Mouse (Mus musculus): ENCODE results near the gene Cd109. TPM values are rescaled to one million over a fixed set of nuclear protein-coding genes. Genes with fewer than 3 reads are reported as not detected.

The Cd109 gene
- polyA plus RNA-seq, 1 experiment: 5.3 TPM

GRCm38 (mm10) chr9:78619285-78619684 lies 3.9 kb downstream of the Cd109 start:
- Histone ChIP-seq H3K27me3 (ENCODE audit: control insufficient read depth, insufficient read depth, insufficient read length) (no peaks in the 10 kb centered on the region), H3K4me2 (ENCODE audit: low read depth) (no peak overlapping the region)

GRCm38 (mm10) chr9:78623301-78623747 lies 8.0 kb downstream of the Cd109 start:
- Histone ChIP-seq H3ac (ENCODE audit: control insufficient read depth, insufficient read length) (no peak overlapping the region), H3K36me3 (ENCODE audit: control insufficient read depth, insufficient read depth) (no peaks in the 10 kb centered on the region), H3K4me2 (ENCODE audit: low read depth) (peak overlapping the region; percentile 95), H3K27me3 (ENCODE audit: control insufficient read depth, insufficient read depth, insufficient read length) (no peaks in the 10 kb centered on the region), H3K4me3 (no peak overlapping the region), H3K79me2 (ENCODE audit: control insufficient read depth, insufficient read depth) (no peaks in the 10 kb centered on the region)
- TF ChIP-seq USF1 (IDR thresholded peaks at IDR 0.05; ENCODE audit: low read depth): no peak
- TF ChIP-seq REST (IDR thresholded peaks at IDR 0.05; ENCODE audit: insufficient read depth, insufficient read length): no peak
- TF ChIP-seq CEBPB (IDR thresholded peaks at IDR 0.05; ENCODE audit: insufficient read depth, poor library complexity, severe bottlenecking): no peak
- TF ChIP-seq MAX (IDR thresholded peaks at IDR 0.05; ENCODE audit: low read depth): peak; percentile 49
- no peak for TF ChIP-seq E2F4 (IDR thresholded peaks at IDR 0.05; ENCODE audit: insufficient read depth)

More at GRCm38 (mm10) chr9:78619285-78619684, 3.9 kb downstream of the Cd109 start:
- no peak overlapping the region for H3K4me3 ChIP-seq
- no peak for TF ChIP-seq MAX (IDR thresholded peaks at IDR 0.05; ENCODE audit: low read depth)
- TF ChIP-seq REST (IDR thresholded peaks at IDR 0.05; ENCODE audit: insufficient read depth, insufficient read length): no peak
- TF ChIP-seq USF1 (IDR thresholded peaks at IDR 0.05; ENCODE audit: low read depth): no peak
- no peak for TF ChIP-seq MYOD1 (IDR thresholded peaks at IDR 0.05; ENCODE audit: control insufficient read depth in 1 of 3, insufficient read length in 2 of 3, low read depth in 2 of 3)
- no peak for TF ChIP-seq CEBPB (IDR thresholded peaks at IDR 0.05; ENCODE audit: insufficient read depth, poor library complexity, severe bottlenecking)
- TF ChIP-seq POLR2AphosphoS2 (IDR thresholded peaks at IDR 0.05; ENCODE audit: insufficient read length, low read depth): no peak
- no peak for TF ChIP-seq TCF3 (IDR thresholded peaks at IDR 0.05; ENCODE audit: insufficient read length, low read depth)
- no peak for TF ChIP-seq SRF (IDR thresholded peaks at IDR 0.05; ENCODE audit: control insufficient read depth, insufficient read length, low read depth)
- TF ChIP-seq MYOG (IDR thresholded peaks at IDR 0.05; ENCODE audit: control insufficient read depth in 1 of 3, insufficient read depth in 1 of 3, insufficient read length in 2 of 3, low read depth in 2 of 3): no peak
- TF ChIP-seq POLR2A (IDR thresholded peaks at IDR 0.05; ENCODE audit: insufficient read length, low read depth): no peak
- no peak for TF ChIP-seq TCF12 (IDR thresholded peaks at IDR 0.05; ENCODE audit: insufficient read depth, poor library complexity, severe bottlenecking)
- TF ChIP-seq E2F4 (IDR thresholded peaks at IDR 0.05; ENCODE audit: insufficient read depth): no peak
- H3K36me3 ChIP-seq (ENCODE audit: control insufficient read depth, insufficient read depth): no peaks in the 10 kb centered on the region
- H3ac ChIP-seq (ENCODE audit: control insufficient read depth, insufficient read length): no peak overlapping the region
- no peaks in the 10 kb centered on the region for H3K79me2 ChIP-seq (ENCODE audit: control insufficient read depth, insufficient read depth)

- Histone ChIP-seq H3K4me3 (no peak overlapping the region), H3K4me2 (ENCODE audit: low read depth) (no peak overlapping the region), H3K79me2 (ENCODE audit: control insufficient read depth, insufficient read depth) (no peaks in the 10 kb centered on the region), H3K36me3 (ENCODE audit: control insufficient read depth, insufficient read depth) (no peaks in the 10 kb centered on the region), H3K27me3 (ENCODE audit: control insufficient read depth, insufficient read depth, insufficient read length) (no peaks in the 10 kb centered on the region), H3ac (ENCODE audit: control insufficient read depth, insufficient read length) (no peak overlapping the region)
- no peak for TF ChIP-seq MYOD1 (IDR thresholded peaks at IDR 0.05; ENCODE audit: control insufficient read depth in 1 of 3, insufficient read length in 2 of 3, low read depth in 2 of 3)
- TF ChIP-seq USF1 (IDR thresholded peaks at IDR 0.05; ENCODE audit: low read depth): no peak
- no peak for TF ChIP-seq MYOG (IDR thresholded peaks at IDR 0.05; ENCODE audit: control insufficient read depth in 1 of 3, insufficient read depth in 1 of 3, insufficient read length in 2 of 3, low read depth in 2 of 3)
- no peak for TF ChIP-seq E2F4 (IDR thresholded peaks at IDR 0.05; ENCODE audit: insufficient read depth)
- no peak for TF ChIP-seq POLR2AphosphoS2 (IDR thresholded peaks at IDR 0.05; ENCODE audit: insufficient read length, low read depth)
- no peak for TF ChIP-seq POLR2A (IDR thresholded peaks at IDR 0.05; ENCODE audit: insufficient read length, low read depth)
- no peak for TF ChIP-seq SRF (IDR thresholded peaks at IDR 0.05; ENCODE audit: control insufficient read depth, insufficient read length, low read depth)
- no peak for TF ChIP-seq TCF12 (IDR thresholded peaks at IDR 0.05; ENCODE audit: insufficient read depth, poor library complexity, severe bottlenecking)
- TF ChIP-seq CEBPB (IDR thresholded peaks at IDR 0.05; ENCODE audit: insufficient read depth, poor library complexity, severe bottlenecking): no peak
- TF ChIP-seq TCF3 (IDR thresholded peaks at IDR 0.05; ENCODE audit: insufficient read length, low read depth): no peak
These were observed 14.6 kb downstream of the Cd109 start for GRCm38 (mm10) chr9:78629991-78630390.

- no peak overlapping the region for H3ac ChIP-seq (ENCODE audit: control insufficient read depth, insufficient read length)
- TF ChIP-seq CEBPB (IDR thresholded peaks at IDR 0.05; ENCODE audit: insufficient read depth, poor library complexity, severe bottlenecking) (no peak), REST (IDR thresholded peaks at IDR 0.05; ENCODE audit: insufficient read depth, insufficient read length) (no peak), E2F4 (IDR thresholded peaks at IDR 0.05; ENCODE audit: insufficient read depth) (no peak), MAX (IDR thresholded peaks at IDR 0.05; ENCODE audit: low read depth) (no peak), POLR2AphosphoS2 (IDR thresholded peaks at IDR 0.05; ENCODE audit: insufficient read length, low read depth) (no peak), MYOD1 (IDR thresholded peaks at IDR 0.05; ENCODE audit: control insufficient read depth in 1 of 3, insufficient read length in 2 of 3, low read depth in 2 of 3) (no peak), TCF12 (IDR thresholded peaks at IDR 0.05; ENCODE audit: insufficient read depth, poor library complexity, severe bottlenecking) (no peak), SRF (IDR thresholded peaks at IDR 0.05; ENCODE audit: control insufficient read depth, insufficient read length, low read depth) (no peak), USF1 (IDR thresholded peaks at IDR 0.05; ENCODE audit: low read depth) (no peak), TCF3 (IDR thresholded peaks at IDR 0.05; ENCODE audit: insufficient read length, low read depth) (no peak), MYOG (IDR thresholded peaks at IDR 0.05; ENCODE audit: control insufficient read depth in 1 of 3, insufficient read depth in 1 of 3, insufficient read length in 2 of 3, low read depth in 2 of 3) (no peak), POLR2A (IDR thresholded peaks at IDR 0.05; ENCODE audit: insufficient read length, low read depth) (no peak)
- H3K27me3 ChIP-seq (ENCODE audit: control insufficient read depth, insufficient read depth, insufficient read length): no peaks in the 10 kb centered on the region
- H3K36me3 ChIP-seq (ENCODE audit: control insufficient read depth, insufficient read depth): no peaks in the 10 kb centered on the region
- H3K4me2 ChIP-seq (ENCODE audit: low read depth): no peak overlapping the region
- H3K79me2 ChIP-seq (ENCODE audit: control insufficient read depth, insufficient read depth): no peaks in the 10 kb centered on the region
- no peak overlapping the region for H3K4me3 ChIP-seq
These were observed 16.5 kb downstream of the Cd109 start for GRCm38 (mm10) chr9:78631755-78632434.

Measured in myocyte (in vitro differentiated cells).